Mouse (Mus musculus) forebrain, postnatal 0 days (tissue): ENCODE measurements at regions not wholly inside any gene's neighbourhood (a gene's known extent, or its start where the extent isn't known, plus 50 kb on each side); places are given as distances from the start of the nearest gene placed in this dataset.

Source experiments
- ATAC-seq: fragments of 200-750 bp; cut with Nextera tagmentation; 2 replicates; pipeline ENCODE4 v1.8.0; 2017; ENCODE audit warnings: mild to moderate bottlenecking, moderate library complexity
- DNase-seq: peaks from one replicate; pipeline ENCODE4 v3.0.0-alpha.2; 2015
- H3K27ac ChIP-seq: fragments of 300-500 bp; sonication (generic); 2 replicates; pipeline ENCODE4 v1.5.1; 2014; ENCODE audit warnings: low read depth, mild to moderate bottlenecking, antibody characterized with exemption, low read length, moderate library complexity, mixed read lengths
- H3K27me3 ChIP-seq: fragments of 300-500 bp; sonication (generic); 2 replicates; pipeline ENCODE4 v1.6.1; 2014; ENCODE audit warnings: mild to moderate bottlenecking, low read length, mixed read lengths; ENCODE audit not compliant: insufficient read depth
- H3K36me3 ChIP-seq: fragments of 300-500 bp; sonication (generic); 2 replicates; pipeline ENCODE4 v1.6.1; 2014; ENCODE audit warnings: mild to moderate bottlenecking, moderate library complexity; ENCODE audit not compliant: insufficient read depth
- H3K4me1 ChIP-seq: fragments of 300-500 bp; sonication (generic); 2 replicates; pipeline ENCODE4 v1.6.1; 2014; ENCODE audit warnings: antibody characterized with exemption; ENCODE audit not compliant: insufficient read depth
- H3K4me2 ChIP-seq: fragments of 300-500 bp; sonication (generic); 2 replicates; pipeline ENCODE4 v1.6.1; 2014; ENCODE audit warnings: low read depth, mild to moderate bottlenecking, moderate library complexity
- H3K4me3 ChIP-seq: fragments of 300-500 bp; sonication (generic); 2 replicates; pipeline ENCODE4 v1.5.1; 2014; ENCODE audit warnings: low read depth, low read length, mixed read lengths
- H3K9ac ChIP-seq: fragments of 300-500 bp; sonication (generic); 2 replicates; pipeline ENCODE4 v1.6.1; 2014; ENCODE audit warnings: mild to moderate bottlenecking
- H3K9me3 ChIP-seq: fragments of 300-500 bp; sonication (generic); 2 replicates; pipeline ENCODE4 v1.6.1; 2016; ENCODE audit warnings: low read length
- CTCF ChIP-seq: sonication (generic); IDR thresholded peaks from 2 replicates; pipeline ENCODE4 v1.5.1; 2016; ENCODE audit warnings: antibody characterized with exemption, control low read depth, low read depth
- WGBS: fragments of 180-500 bp; shearing (Covaris S2); extraction: QIAGEN DNeasy Blood & Tissue Kit; methylation state at CpG from one replicate; pipeline ENCODE4 v1.1.7; 2014; 5-methylcytosine and 5-hydroxymethylcytosine counted together

DNA sequence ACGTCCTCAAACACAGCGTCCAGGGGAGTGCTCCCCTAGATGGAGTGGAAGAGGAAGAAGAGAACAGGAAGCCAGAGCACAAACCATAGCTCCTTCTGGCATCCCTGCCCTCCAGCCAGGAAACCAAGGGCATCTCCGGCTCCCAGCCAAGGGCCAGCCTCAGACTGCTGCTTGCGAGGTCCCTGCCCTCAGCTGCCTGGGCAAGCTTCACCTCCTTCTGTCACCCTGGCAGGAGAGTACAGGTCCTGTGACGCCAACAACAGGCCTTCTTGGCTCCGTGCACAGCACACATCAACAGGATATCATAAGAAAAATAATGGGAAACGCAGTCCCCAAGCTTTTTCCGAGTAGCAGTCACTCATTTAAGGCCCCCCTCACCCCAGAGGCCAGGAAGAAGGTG is 212.9 kb upstream of the Mocs1 start:
- ATAC-seq (no peak), DNase-seq (no peak)
- no peak overlapping the region for H3K4me2 ChIP-seq
- H3K4me3 ChIP-seq: no peak overlapping the region
- H3K9me3 ChIP-seq: no peaks in the 10 kb centered on the region
- no peak overlapping the region for H3K27ac ChIP-seq
- H3K36me3 ChIP-seq: no peaks in the 10 kb centered on the region
- TF ChIP-seq CTCF: no peak
- H3K9ac ChIP-seq: no peak overlapping the region
- 67% methylated on average over 8 of the region's 8 CpGs for WGBS
- no peaks in the 10 kb centered on the region for H3K27me3 ChIP-seq
- H3K4me1 ChIP-seq: no peaks in the 10 kb centered on the region

DNA sequence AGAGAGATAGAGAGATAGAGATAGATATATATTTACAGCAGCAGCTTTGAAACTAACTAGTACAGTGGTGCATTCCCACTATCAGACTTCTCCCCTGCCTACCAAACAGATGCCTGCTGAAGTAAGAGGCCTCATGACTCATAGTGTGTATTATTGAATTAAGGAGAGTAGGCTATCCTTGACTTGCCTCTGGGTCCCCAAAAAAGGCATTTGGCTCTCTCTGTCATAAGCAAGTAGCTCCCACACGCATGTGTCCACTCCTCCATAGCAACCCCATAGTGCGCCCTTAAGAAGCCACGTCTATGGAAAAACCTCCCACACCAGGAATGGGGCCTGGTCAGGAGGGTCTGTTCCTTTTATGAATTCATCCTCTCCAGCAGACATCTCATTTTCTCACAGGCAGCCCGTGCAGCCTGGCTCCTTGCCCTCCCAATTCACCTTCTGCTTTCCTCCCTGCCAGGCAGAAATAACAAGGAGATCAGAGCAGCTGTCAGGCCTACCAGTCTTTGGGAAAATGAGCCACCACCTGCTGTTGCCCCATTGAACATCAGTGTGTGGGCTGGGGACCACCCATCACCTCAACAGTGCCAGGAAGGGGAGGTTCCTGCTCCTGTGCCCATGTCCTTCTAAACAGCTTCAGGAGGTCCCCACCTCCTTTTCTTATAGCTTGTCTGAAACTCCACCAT is 208.5 kb upstream of the Mocs1 start:
- H3K27ac ChIP-seq: no peak overlapping the region
- H3K9ac ChIP-seq: no peak overlapping the region
- DNase-seq (peak; percentile 33), ATAC-seq (peak; percentile 38; the same call in 1 of the 2 replicates)
- no peak overlapping the region for H3K4me3 ChIP-seq
- no peaks in the 10 kb centered on the region for H3K36me3 ChIP-seq
- no peaks in the 10 kb centered on the region for H3K27me3 ChIP-seq
- no peaks in the 10 kb centered on the region for H3K4me1 ChIP-seq
- 45% methylated on average over 4 of the region's 4 CpGs for WGBS
- TF ChIP-seq CTCF: no peak
- H3K4me2 ChIP-seq: no peak overlapping the region
- H3K9me3 ChIP-seq: no peaks in the 10 kb centered on the region

DNA sequence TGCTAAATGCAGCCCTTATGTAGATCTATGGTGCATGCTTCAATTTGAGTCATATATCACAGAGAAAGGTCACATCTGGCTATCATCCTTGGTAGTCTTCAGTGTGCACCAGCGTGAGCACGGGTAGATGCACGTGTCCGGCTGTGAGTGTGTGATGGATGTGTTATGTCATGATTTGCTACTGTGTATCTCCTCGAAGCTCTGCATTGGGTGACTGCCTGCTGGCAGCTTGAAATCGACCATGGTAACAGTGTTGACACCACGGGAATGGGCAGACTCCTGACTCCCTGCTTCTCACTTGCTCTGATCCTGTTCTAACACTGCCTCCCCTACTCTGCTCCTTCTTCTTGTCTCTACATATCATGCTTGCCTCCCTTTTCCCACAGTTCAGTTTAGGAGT is 204.9 kb upstream of the Mocs1 start:
- no peak overlapping the region for H3K4me3 ChIP-seq
- no peak for DNase-seq
- no peaks in the 10 kb centered on the region for H3K9me3 ChIP-seq
- H3K27me3 ChIP-seq: no peaks in the 10 kb centered on the region
- no peak overlapping the region for H3K4me2 ChIP-seq
- H3K36me3 ChIP-seq: no peaks in the 10 kb centered on the region
- 89% methylated on average over 7 of the region's 7 CpGs for WGBS
- no peak for TF ChIP-seq CTCF
- ATAC-seq: no peak
- no peaks in the 10 kb centered on the region for H3K4me1 ChIP-seq
- H3K9ac ChIP-seq: no peak overlapping the region
- no peak overlapping the region for H3K27ac ChIP-seq

DNA sequence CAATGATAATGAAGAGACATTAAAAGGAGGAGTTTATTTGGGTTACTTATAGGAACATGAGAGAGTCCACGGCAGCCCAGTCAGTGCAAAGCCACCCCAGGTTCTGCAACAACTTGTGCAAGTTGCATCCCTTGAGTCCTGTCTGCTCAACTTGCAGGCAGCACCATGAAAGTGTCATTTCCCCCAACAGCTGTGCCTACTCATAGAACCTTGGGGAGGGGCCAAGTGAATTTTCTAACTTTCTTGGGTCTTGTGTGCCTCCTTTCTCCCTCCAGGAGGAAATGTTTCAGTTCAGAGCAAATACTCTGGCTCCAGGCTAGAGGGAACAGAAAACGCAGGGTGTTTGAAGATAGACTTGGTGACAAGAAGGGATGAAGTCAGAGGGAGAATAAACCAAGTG is 204.5 kb upstream of the Mocs1 start:
- H3K9ac ChIP-seq: no peak overlapping the region
- H3K27ac ChIP-seq: no peak overlapping the region
- H3K4me2 ChIP-seq: no peak overlapping the region
- no peaks in the 10 kb centered on the region for H3K27me3 ChIP-seq
- no peak for DNase-seq
- no peak for ATAC-seq
- H3K9me3 ChIP-seq: no peaks in the 10 kb centered on the region
- WGBS: 92% methylated on average over 2 of the region's 2 CpGs
- no peaks in the 10 kb centered on the region for H3K36me3 ChIP-seq
- no peak overlapping the region for H3K4me3 ChIP-seq
- TF ChIP-seq CTCF: no peak
- H3K4me1 ChIP-seq: no peaks in the 10 kb centered on the region

DNA sequence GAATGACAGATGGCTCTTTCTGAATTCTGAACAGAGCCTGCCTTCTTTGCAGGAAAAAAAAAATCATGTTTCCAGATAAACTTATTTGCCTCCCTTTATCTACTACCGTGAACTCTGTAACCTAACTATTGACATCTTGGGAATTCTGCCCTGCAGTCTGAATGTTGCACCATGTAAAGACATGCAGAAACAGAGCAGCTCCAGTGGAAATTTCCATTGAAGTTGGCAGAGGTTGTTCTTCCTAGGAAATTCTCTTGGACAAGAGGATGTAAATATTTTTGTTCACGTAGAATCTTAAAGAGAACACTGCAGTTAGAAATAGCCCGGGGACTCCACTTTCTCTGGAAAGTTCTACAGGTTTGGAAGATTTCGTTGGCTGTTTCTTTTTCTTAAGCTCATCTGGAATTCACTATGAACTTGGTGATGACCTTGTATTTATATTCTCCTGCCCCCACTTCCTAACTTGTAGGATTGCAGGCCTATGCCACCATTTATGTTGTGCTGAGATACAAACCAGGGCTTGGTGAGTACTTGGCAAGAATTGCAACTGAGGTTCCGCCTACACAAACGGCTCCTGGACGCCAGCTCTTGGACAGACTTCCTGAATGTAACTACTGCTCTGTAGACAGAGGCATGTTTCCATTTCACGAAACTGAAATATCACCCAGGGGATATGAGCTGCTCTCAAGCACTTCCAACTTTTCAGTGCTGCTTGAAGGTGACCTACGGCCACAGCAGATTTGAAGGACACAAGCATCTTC is 202.7 kb upstream of the Mocs1 start:
- ATAC-seq: no peak

DNA sequence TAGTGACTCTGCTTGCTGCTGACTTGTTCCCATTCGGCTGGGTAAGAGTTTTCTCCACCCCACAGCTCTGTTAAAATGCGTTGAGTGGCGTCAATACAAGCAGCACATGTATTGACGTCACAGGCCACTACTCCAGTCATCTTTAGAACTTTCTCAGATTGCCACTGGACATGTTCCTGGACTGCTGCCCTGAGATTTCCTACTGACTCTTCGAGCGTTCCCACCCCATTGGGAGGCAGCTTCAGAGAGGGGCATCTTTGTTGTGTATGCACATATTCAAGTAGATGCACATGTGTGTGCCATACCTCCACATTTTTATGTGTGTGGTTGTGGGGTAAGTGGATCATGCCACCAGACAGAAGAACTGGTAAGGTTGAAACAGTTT is 202.2 kb upstream of the Mocs1 start:
- Histone ChIP-seq H3K27me3 (no peaks in the 10 kb centered on the region), H3K4me3 (no peak overlapping the region), H3K27ac (no peak overlapping the region), H3K4me1 (peaks cover 4% of the 10 kb centered on the region), H3K9ac (no peak overlapping the region), H3K4me2 (no peak overlapping the region), H3K9me3 (no peaks in the 10 kb centered on the region), H3K36me3 (no peaks in the 10 kb centered on the region)
- DNase-seq: no peak
- no peak for ATAC-seq
- WGBS: 80% methylated on average over 6 of the region's 6 CpGs
- no peak for TF ChIP-seq CTCF

More for the DNA sequence above, 202.7 kb upstream of the Mocs1 start:
- Histone ChIP-seq H3K36me3 (no peaks in the 10 kb centered on the region), H3K27ac (no peak overlapping the region), H3K4me3 (no peak overlapping the region), H3K27me3 (no peaks in the 10 kb centered on the region), H3K4me2 (no peak overlapping the region), H3K9ac (no peak overlapping the region), H3K4me1 (no peaks in the 10 kb centered on the region), H3K9me3 (no peaks in the 10 kb centered on the region)
- no peak for TF ChIP-seq CTCF
- WGBS: 70% methylated on average over 9 of the region's 9 CpGs
- no peak for DNase-seq

DNA sequence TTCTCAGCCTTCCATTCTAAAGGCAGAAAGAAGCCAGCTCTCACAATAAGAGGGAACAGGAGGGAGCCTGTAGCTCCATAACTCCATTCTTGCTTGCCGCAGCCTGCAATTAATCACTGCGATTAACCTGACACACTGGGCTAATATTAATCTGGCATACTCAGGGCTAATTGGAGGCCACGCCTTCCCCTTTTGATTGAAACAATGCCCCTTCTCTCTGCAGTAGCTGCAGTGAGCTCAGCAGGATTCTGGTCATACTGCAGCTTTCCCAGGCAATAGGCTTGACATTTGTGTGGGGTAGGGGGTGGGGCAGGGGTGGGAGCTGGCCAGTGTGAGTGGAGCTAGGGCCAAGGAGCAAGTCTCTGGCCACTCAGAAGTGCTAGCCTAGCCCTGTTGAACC is 196.9 kb upstream of the Mocs1 start:
- Histone ChIP-seq H3K9ac (no peak overlapping the region), H3K4me2 (no peak overlapping the region), H3K27ac (no peak overlapping the region), H3K4me1 (peaks cover 8% of the 10 kb centered on the region), H3K9me3 (no peaks in the 10 kb centered on the region), H3K36me3 (no peaks in the 10 kb centered on the region), H3K27me3 (no peaks in the 10 kb centered on the region), H3K4me3 (no peak overlapping the region)
- no peak for DNase-seq
- 7% methylated on average over 3 of the region's 3 CpGs for WGBS
- ATAC-seq: peak; percentile 75; the same call in 1 of the 2 replicates
- no peak for TF ChIP-seq CTCF
